Mouse (Mus musculus) midbrain, embryonic 14.5 days (tissue): ENCODE measurements around the gene Krt13. TPM values are rescaled to one million over a fixed set of nuclear protein-coding genes. Genes with fewer than 3 reads are reported as not detected.

Experiments used
- ATAC-seq: fragments of 200-750 bp; cut with Nextera tagmentation; 2 replicates; pipeline ENCODE4 v1.8.0; 2017; ENCODE audit warnings: moderate number of reproducible peaks, moderate library complexity; ENCODE audit not compliant: low FRiP score, low TSS enrichment
- DNase-seq: peaks from one replicate; pipeline ENCODE4 v3.0.0-alpha.2; 2015
- H3K27ac ChIP-seq: fragments of 300-500 bp; sonication (generic); replicated peaks from 2 replicates; pipeline ENCODE4 v1.5.1; 2014; ENCODE audit warnings: mild to moderate bottlenecking, low read depth, low read length, moderate library complexity
- H3K27me3 ChIP-seq: fragments of 300-500 bp; sonication (generic); 2 replicates; pipeline ENCODE4 v1.6.1; 2014; ENCODE audit warnings: low read length, control low read depth, mixed read lengths; ENCODE audit not compliant: control insufficient read depth, insufficient read depth
- H3K36me3 ChIP-seq: fragments of 300-500 bp; sonication (generic); 2 replicates; pipeline ENCODE4 v1.6.1; 2014; ENCODE audit warnings: low read length, control low read depth; ENCODE audit not compliant: control insufficient read depth, insufficient read depth
- H3K4me1 ChIP-seq: fragments of 300-500 bp; sonication (generic); 2 replicates; pipeline ENCODE4 v1.6.1; 2014; ENCODE audit warnings: mild to moderate bottlenecking, antibody characterized with exemption, low read length, control low read depth; ENCODE audit not compliant: control insufficient read depth, insufficient read depth
- H3K4me2 ChIP-seq: fragments of 300-500 bp; sonication (generic); 2 replicates; pipeline ENCODE4 v1.6.1; 2014; ENCODE audit warnings: mild to moderate bottlenecking, low read length, moderate library complexity
- H3K4me3 ChIP-seq: fragments of 300-500 bp; sonication (generic); replicated peaks from 2 replicates; pipeline ENCODE4 v1.5.1; 2014; ENCODE audit warnings: low read depth, low read length
- H3K9ac ChIP-seq: fragments of 300-500 bp; sonication (generic); replicated peaks from 2 replicates; pipeline ENCODE4 v1.6.1; 2014; ENCODE audit warnings: mild to moderate bottlenecking, low read length, moderate library complexity
- H3K9me3 ChIP-seq: fragments of 300-500 bp; sonication (generic); 2 replicates; pipeline ENCODE4 v1.6.1; 2016; ENCODE audit warnings: low read length, control low read depth, mixed read lengths; ENCODE audit not compliant: control insufficient read depth
- WGBS: fragments of 180-500 bp; shearing (Covaris S2); extraction: QIAGEN DNeasy Blood & Tissue Kit; methylation state at CpG from one replicate; pipeline ENCODE4 v1.1.7; 2014; 5-methylcytosine and 5-hydroxymethylcytosine counted together
- polyA plus RNA-seq: library from polyadenylated mRNA; unstranded; fragments of >200 nt; fragmentation: Nextera tagmentation; extraction: Ambion mirVana; gene quantifications from 2 replicates; pipeline ENCODE4 v1.2.1, GENCODE M21; 2014

The Krt13 gene
- polyA plus RNA-seq, 1 experiment from 2014 or later: not detected

DNA sequence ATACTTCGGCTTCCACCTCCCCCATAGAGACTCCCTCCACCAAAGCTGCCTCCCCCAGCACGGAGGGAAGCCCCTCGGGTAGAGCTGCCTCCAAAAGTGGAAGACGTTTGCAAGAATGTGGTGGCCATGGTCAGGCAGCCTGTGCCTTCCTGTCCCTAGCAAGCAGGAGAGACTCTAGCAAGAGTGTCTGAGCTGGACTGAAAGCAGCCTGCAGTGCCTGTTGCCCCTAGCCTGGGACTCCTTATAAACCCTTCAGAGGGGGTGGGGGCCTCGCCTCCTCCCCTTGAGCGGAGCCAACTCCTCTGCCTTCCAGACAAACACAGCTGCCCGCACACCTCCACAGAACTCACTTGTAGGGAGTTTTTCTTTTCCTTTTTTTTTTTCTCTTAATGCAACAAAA is 14.4 kb upstream of the Krt13 start, which contains the start of gene Krt15:
TSS of gene Krt15 (minus strand) at position 198 of the 400 bp plus-strand sequence.
- H3K36me3 ChIP-seq: no peaks in the 10 kb centered on the region
- no peak within 1 kb of the TSS for H3K4me3 ChIP-seq
- H3K4me1 ChIP-seq: peaks cover 17% of the 10 kb centered on the region; the same call in 1 of the 2 replicates
- no peak within 1 kb of the TSS for H3K9ac ChIP-seq
- no peaks in the 10 kb centered on the region for H3K9me3 ChIP-seq
- ATAC-seq (no peak), DNase-seq (no peak)
- H3K27me3 ChIP-seq: no peaks in the 10 kb centered on the region
- no peak within 1 kb of the TSS for H3K4me2 ChIP-seq
- 65% methylated on average over 7 of the region's 7 CpGs for WGBS
- H3K27ac ChIP-seq: no peak within 1 kb of the TSS

DNA sequence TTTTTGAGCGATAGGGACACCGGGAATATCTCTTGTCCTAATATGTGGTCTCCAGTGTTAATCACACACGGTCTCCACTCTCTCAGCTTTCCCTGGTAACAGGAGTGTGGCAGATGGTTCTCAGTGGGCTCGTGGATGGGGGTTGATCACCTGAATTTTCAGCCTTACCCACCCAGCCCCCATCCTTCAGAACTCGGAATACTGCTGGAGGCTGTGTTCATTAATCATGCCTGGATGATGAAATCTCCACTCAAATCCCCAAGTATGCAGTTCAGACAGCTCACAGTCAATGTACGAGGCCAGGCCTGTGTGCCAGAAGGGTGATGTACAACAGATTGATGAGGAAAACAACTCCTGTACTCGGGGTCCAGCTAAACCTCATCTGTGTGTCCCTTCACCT is 3.5 kb upstream of the Krt13 start:
- Histone ChIP-seq H3K4me3 (no peak overlapping the region), H3K27me3 (no peaks in the 10 kb centered on the region), H3K9ac (no peak overlapping the region), H3K27ac (no peak overlapping the region), H3K4me2 (no peak overlapping the region), H3K9me3 (no peaks in the 10 kb centered on the region), H3K36me3 (no peaks in the 10 kb centered on the region), H3K4me1 (no peaks in the 10 kb centered on the region)
- DNase-seq (no peak), ATAC-seq (no peak)
- 83% methylated on average over 7 of the region's 7 CpGs for WGBS

GRCm38 (mm10) chr11:100120331-100120730 is 1.0 kb downstream of the Krt13 start:
- no peaks in the 10 kb centered on the region for H3K36me3 ChIP-seq
- DNase-seq (no peak), ATAC-seq (no peak)
- no peak overlapping the region for H3K4me2 ChIP-seq
- H3K4me1 ChIP-seq: no peaks in the 10 kb centered on the region
- H3K27me3 ChIP-seq: no peaks in the 10 kb centered on the region
- H3K4me3 ChIP-seq: no peak overlapping the region
- no peaks in the 10 kb centered on the region for H3K9me3 ChIP-seq
- H3K9ac ChIP-seq: no peak overlapping the region
- H3K27ac ChIP-seq: no peak overlapping the region
- WGBS: 95% methylated on average over 5 of the region's 5 CpGs

- Histone ChIP-seq H3K27me3 (no peaks in the 10 kb centered on the region), H3K9me3 (no peaks in the 10 kb centered on the region), H3K9ac (no peak overlapping the region), H3K27ac (no peak overlapping the region), H3K4me2 (no peak overlapping the region), H3K4me1 (no peaks in the 10 kb centered on the region), H3K4me3 (no peak overlapping the region), H3K36me3 (no peaks in the 10 kb centered on the region)
- ATAC-seq (no peak), DNase-seq (no peak)
- whole genome bisulfite sequencing: 72% methylated on average over 2 of the region's 2 CpGs
These were observed 7.7 kb downstream of the Krt13 start for GRCm38 (mm10) chr11:100113742-100114029.

GRCm38 (mm10) chr11:100112935-100113741 is 8.2 kb downstream of the Krt13 start:
- Histone ChIP-seq H3K9me3 (no peaks in the 10 kb centered on the region), H3K36me3 (no peaks in the 10 kb centered on the region), H3K4me1 (no peaks in the 10 kb centered on the region), H3K4me3 (no peak overlapping the region), H3K4me2 (no peak overlapping the region), H3K27me3 (no peaks in the 10 kb centered on the region), H3K27ac (no peak overlapping the region), H3K9ac (no peak overlapping the region)
- 85% methylated on average over 11 of the region's 11 CpGs for WGBS
- ATAC-seq: no peak
- DNase-seq: no peak

DNA sequence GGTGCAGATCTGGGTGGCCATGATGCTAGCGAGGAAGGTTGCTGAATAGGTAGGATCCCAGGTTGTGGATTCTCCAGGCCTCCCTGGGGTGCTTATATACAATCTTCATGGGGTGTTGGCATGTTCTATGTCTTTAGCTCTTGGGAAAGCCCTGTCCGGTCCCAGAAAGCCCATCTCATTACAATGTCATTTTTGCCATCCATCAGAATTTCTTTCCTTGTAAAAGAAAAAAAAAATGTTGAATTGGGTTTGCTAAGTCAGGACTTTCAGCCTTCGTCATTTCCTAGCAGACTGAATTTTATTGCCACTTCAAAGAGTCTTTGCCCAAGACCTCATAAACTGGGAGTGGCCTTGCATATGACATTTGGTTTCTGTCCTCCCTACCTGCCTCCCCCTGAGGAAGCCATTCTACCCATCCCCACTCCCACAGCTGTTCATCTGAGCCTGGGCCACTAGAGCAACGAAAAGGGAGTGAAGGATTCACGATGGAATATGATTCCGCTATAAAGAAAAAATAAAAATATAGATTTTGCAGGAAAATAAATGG is 15.7 kb downstream of the Krt13 start, which contains the start of gene Krt36:
TSS of gene Krt36 (minus strand) at position 51 of the 547 bp plus-strand sequence.
- H3K4me1 ChIP-seq: no peaks in the 10 kb centered on the region
- no peak within 1 kb of the TSS for H3K27ac ChIP-seq
- H3K9me3 ChIP-seq: no peaks in the 10 kb centered on the region
- no peak within 1 kb of the TSS for H3K9ac ChIP-seq
- no peak for DNase-seq
- WGBS: 91% methylated on average over 6 of the region's 6 CpGs
- no peaks in the 10 kb centered on the region for H3K36me3 ChIP-seq
- no peaks in the 10 kb centered on the region for H3K27me3 ChIP-seq
- ATAC-seq: no peak
- no peak within 1 kb of the TSS for H3K4me3 ChIP-seq
- H3K4me2 ChIP-seq: no peak within 1 kb of the TSS

DNA sequence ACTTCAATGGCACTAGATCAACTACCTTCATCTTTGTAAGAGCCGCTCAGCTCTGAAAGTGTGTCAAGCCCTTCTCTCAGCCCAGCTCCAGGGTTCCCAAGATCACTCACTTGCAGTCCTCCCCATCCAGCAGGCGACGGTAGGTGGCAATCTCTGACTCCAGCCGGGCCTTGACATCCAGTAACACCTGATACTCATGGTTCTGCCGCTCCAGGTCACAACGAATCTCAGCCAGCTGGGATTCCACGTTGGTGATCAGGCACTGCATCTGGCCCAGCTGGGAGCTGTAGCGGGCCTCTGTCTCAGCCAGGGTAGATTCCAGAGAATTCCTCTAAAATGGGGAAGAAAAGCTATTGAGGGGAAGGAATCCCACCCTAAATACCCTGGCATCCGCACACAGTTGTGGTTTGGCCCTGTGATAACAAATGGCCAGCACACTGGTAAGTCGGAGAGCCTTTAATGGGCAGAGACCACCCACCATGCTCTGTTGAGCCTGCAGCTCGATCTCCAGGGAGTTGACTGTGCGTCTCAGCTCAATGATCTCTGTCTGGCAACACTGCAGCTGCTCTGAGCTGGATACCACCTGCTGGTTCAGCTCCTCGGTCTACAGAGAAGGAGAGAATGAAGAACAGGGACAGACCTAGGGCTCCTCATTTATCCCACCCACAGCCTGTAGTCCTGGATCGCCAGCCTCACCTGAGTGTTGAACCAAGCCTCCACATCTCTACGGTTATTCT is 18.5 kb downstream of the Krt13 start:
- H3K4me3 ChIP-seq: no peak overlapping the region
- H3K9me3 ChIP-seq: no peaks in the 10 kb centered on the region
- no peak overlapping the region for H3K27ac ChIP-seq
- no peak overlapping the region for H3K4me2 ChIP-seq
- H3K4me1 ChIP-seq: no peaks in the 10 kb centered on the region
- no peaks in the 10 kb centered on the region for H3K36me3 ChIP-seq
- DNase-seq: peak; percentile 2
- ATAC-seq: no peak
- H3K9ac ChIP-seq: no peak overlapping the region
- WGBS: 61% methylated on average over 15 of the region's 15 CpGs
- H3K27me3 ChIP-seq: no peaks in the 10 kb centered on the region

DNA sequence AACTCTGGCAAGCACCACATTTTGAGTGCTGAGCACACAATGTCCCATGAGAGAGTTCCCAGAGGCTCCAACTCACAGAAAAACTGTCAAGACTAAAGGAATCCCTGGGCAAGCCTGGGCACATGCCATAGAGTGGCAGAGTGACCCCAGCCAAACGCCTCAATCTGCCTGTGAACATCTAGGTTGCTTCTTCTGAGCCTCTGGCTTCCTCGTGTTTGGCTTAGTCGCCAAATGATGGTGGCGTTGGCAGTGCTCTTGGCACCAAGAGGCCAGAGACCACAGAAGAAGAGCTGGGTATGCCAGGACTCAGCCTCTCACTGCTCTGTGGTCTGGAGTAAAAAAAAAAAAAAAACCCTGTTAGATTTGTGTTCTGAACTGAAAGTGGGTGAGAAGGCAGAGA is 21.0 kb downstream of the Krt13 start:
- H3K4me3 ChIP-seq: no peak overlapping the region
- WGBS: 86% methylated on average over 4 of the region's 4 CpGs

More for the DNA sequence above, 21.0 kb downstream of the Krt13 start:
- no peaks in the 10 kb centered on the region for H3K9me3 ChIP-seq
- H3K4me2 ChIP-seq: no peak overlapping the region
- no peak overlapping the region for H3K27ac ChIP-seq
- H3K27me3 ChIP-seq: no peaks in the 10 kb centered on the region
- DNase-seq (no peak), ATAC-seq (no peak)
- H3K36me3 ChIP-seq: no peaks in the 10 kb centered on the region
- H3K4me1 ChIP-seq: no peaks in the 10 kb centered on the region
- H3K9ac ChIP-seq: no peak overlapping the region
